Mouse (Mus musculus) heart, postnatal 14 days (tissue): ENCODE data around the gene Rab14. TPM values are rescaled to one million over a fixed set of nuclear protein-coding genes. Genes with fewer than 3 reads are reported as not detected.
A peak's percentile ranks its signal among the peaks of the same experiment; 100 is the strongest.

Experiments used
- DNase-seq, 2 experiments: peaks; one replicate each; pipeline ENCODE4 v3.0.0; 2021 to 2022
- intact Hi-C: fragments of 180-260 bp; cut with DNase I; formaldehyde crosslinking; loops from one replicate; pipeline ENCODE4 v1.15.1; 2025
- long read RNA-seq, 2 experiments: library from polyadenylated mRNA; stranded (forward); transcript quantifications; one replicate each; pipeline ENCODE4 v2.0.0; 2021
- total RNA-seq, 2 experiments: library from RNA; stranded (reverse); gene quantifications; 2 replicates each; pipeline ENCODE4 v1.2.3; 2021

The Rab14 gene
- 100 to 1,000 TPM; 134 to 139 TPM for total RNA-seq
- long read RNA-seq, experiment 1, transcript Rab14-201 (8 exons, 3,081 nt): major isoform, 316 of 335 reads
- long read RNA-seq, experiment 1, partial matches to known transcripts: 5 of 335 reads
- long read RNA-seq, experiment 1, other reads (novel, unspliced or antisense): 14 of 335 reads
- long read RNA-seq, experiment 2, transcript Rab14-201 (8 exons, 3,081 nt): major isoform, 254 of 268 reads
- long read RNA-seq, experiment 2, partial matches to known transcripts: 3 of 268 reads
- long read RNA-seq, experiment 2, other reads (novel, unspliced or antisense): 11 of 268 reads

- peak; percentile 100 for DNase-seq
- intact Hi-C loops: loop anchor here (10.0 kb wide), 1 partner anchor 144 kb away; no protein-coding TSS in a partner anchor
Observed at GRCm38 (mm10) chr2:35200898-35201668, at the start of gene Rab14. TSS of gene Rab14 (minus strand) at chr2:35201120.

GRCm38 (mm10) chr2:35247763-35248162, 46.8 kb upstream of the Rab14 start:
- intact Hi-C loops: no loop called here
- no peak for DNase-seq

DNA sequence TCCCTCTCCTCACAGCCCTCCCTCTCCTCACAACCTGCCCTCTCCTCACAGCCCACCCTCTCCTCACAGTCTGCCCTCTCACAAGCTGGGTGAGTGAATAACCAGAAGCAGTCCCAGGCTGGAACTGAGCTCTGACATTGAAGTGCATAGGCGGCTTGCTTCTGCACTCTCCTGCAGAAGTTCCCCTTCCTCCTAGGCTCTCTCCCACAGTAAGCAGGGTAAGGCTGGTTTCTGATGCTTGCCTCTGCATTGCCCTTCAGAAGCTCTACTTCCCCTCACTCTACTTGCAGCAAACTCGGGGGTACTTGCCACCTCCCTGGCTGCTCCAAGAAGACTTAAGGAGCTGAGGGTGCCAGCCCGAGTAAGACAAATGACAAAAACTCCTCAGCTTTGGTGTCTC, 43.3 kb upstream of the Rab14 start:
- no peak for DNase-seq
- intact Hi-C loops: no loop called here

DNA sequence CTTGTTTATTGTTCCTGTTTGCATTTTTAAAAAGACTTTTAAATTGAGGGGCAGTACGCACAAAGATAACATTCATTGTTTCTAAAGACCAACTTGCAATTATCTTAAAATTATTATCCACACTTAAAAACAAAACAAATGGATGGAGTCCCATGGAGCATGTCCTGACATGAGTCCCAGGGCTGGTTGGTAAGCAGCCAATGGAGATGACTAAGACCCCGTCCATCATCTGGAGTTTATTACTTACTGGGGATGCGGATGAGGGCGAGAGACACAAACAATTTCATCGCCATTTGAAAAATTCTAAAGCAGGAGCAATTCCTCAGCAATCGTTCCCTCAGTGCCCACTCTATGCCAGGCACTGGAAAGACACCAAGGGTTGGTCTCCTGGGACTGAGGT, 34.1 kb upstream of the Rab14 start:
- DNase-seq: peak in 1 of 2 experiments; percentile 22
- intact Hi-C loops: no loop called here

DNA sequence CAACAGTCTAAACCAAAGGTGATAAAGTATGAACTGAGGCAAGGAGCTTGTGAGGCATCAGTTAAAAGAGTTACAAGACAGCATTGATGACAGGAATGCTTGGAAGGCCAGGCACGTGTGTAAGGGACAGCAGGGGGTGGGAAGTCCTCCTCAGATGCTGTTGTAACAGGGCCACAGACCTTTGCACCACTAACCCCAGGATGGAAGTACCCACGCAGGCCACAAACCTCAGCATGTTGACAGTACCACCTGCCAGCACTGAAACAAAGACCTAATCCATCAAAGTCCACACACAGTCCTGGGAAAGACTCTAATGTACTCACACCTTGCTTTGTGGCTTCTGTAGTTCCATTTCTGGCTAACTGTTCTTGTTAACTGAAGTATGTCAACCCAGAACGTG, 33.0 kb upstream of the Rab14 start:
- intact Hi-C loops: no loop called here

GRCm38 (mm10) chr2:35232595-35233445, 31.9 kb upstream of the Rab14 start:
- DNase-seq: no peak
- intact Hi-C loops: no loop called here

More for the DNA sequence above, 33.0 kb upstream of the Rab14 start:
- DNase-seq: no peak

GRCm38 (mm10) chr2:35231871-35232270, 31.0 kb upstream of the Rab14 start:
- intact Hi-C loops: no loop called here
- DNase-seq: peak; percentile 57 to 58

- intact Hi-C loops: no loop called here
- no peak for DNase-seq
Observed at GRCm38 (mm10) chr2:35230215-35230614, 29.3 kb upstream of the Rab14 start.

GRCm38 (mm10) chr2:35228145-35228544, 27.2 kb upstream of the Rab14 start:
- intact Hi-C loops: no loop called here

GRCm38 (mm10) chr2:35224285-35224684, 23.4 kb upstream of the Rab14 start:
- intact Hi-C loops: no loop called here
- no peak for DNase-seq

More at GRCm38 (mm10) chr2:35228145-35228544, 27.2 kb upstream of the Rab14 start:
- DNase-seq: no peak

GRCm38 (mm10) chr2:35222822-35223391, 22.0 kb upstream of the Rab14 start:
- no peak for DNase-seq
- intact Hi-C loops: no loop called here

GRCm38 (mm10) chr2:35218736-35219135, 17.8 kb upstream of the Rab14 start:
- no peak for DNase-seq
- intact Hi-C loops: loop anchor here (5.0 kb wide), 1 partner anchor 179 kb away; the partner anchor contains the start of gene 4930402F06Rik

DNA sequence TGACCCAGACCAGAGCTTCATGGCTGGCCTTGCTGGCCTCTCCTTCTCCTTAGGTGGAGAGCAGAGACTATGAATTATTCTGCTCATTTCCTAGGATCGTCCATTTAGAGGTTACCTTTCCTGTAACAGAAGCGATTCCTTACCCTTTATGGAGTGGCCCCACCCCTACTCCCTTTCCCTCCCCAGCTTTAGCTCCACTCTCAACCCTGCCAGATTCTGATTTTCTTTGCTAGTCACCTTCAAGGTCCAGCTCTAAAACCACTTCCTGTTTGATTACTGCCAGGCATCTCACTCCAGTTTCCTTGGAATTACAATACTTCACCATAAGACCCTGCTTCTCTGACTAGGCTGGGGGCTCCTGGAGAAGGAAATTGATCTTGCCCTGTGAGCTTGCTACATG, 15.8 kb upstream of the Rab14 start:
- DNase-seq: no peak
- intact Hi-C loops: loop anchor here (5.0 kb wide), 1 partner anchor 181 kb away; the partner anchor contains the start of gene 4930402F06Rik

GRCm38 (mm10) chr2:35215363-35215762, 14.4 kb upstream of the Rab14 start:
- DNase-seq: no peak
- intact Hi-C loops: loop anchor here (1.0 to 5.0 kb wide), 2 partner anchors 54 to 182 kb away; partner anchors contain the start of gene 4930402F06Rik

- intact Hi-C loops: loop anchor here (1.0 to 5.0 kb wide), 2 partner anchors 54 to 182 kb away; partner anchors contain the start of gene 4930402F06Rik
- DNase-seq: peak; percentile 84 to 91
Observed at GRCm38 (mm10) chr2:35214881-35215358, 14.0 kb upstream of the Rab14 start.

GRCm38 (mm10) chr2:35213345-35213910, 12.5 kb upstream of the Rab14 start:
- intact Hi-C loops: no loop called here
- DNase-seq: no peak

GRCm38 (mm10) chr2:35211681-35212080, 10.8 kb upstream of the Rab14 start:
- intact Hi-C loops: no loop called here
- no peak for DNase-seq

DNA sequence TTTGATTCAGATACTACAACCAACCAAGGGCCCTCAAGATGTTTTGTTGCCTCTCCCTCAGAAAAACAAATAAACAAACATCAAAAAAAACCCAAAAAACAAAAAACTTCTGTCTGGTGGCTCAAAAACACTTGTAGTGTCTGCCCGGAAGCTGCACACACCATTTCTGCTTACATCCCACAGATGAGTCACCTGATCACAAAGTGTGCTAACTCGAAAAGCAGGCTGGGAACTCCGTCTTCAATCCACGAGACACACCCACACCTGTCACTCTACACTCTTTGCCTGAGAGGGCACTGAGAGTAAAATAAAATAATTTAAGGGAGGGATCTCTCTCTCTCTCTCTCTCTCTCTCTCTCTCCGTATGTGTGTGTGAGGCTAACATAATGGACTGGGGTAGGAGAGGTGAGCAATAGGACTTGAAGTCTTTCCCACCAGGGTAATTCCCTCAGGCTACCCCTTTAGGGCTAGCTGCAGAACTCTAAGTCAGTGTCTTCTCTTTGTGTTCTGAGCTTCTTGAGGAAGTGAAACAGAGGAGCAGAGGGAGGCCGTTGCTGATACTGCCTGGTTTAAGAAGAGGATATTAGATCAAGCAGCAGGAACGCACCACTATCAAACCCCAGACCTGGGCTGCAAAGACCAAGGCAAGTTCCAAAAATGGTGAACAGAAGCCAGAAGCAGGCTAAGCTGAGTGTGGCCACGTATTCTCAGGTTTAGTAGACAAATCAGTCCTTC, 8.2 kb upstream of the Rab14 start:
- intact Hi-C loops: loop anchor here (10.0 kb wide), 1 partner anchor 136 kb away; no protein-coding TSS in a partner anchor
- DNase-seq: no peak

- intact Hi-C loops: loop anchor here (10.0 kb wide), 1 partner anchor 137 kb away; no protein-coding TSS in a partner anchor
- no peak for DNase-seq
Observed at GRCm38 (mm10) chr2:35208054-35208453, 7.1 kb upstream of the Rab14 start.
